Mouse (Mus musculus): ENCODE data around the gene Dnase1l2. TPM values are rescaled to one million over a fixed set of nuclear protein-coding genes. Genes with fewer than 3 reads are reported as not detected.

The Dnase1l2 gene
- polyA plus RNA-seq, 1 experiment from 2014 or later: 9.5 TPM

DNA sequence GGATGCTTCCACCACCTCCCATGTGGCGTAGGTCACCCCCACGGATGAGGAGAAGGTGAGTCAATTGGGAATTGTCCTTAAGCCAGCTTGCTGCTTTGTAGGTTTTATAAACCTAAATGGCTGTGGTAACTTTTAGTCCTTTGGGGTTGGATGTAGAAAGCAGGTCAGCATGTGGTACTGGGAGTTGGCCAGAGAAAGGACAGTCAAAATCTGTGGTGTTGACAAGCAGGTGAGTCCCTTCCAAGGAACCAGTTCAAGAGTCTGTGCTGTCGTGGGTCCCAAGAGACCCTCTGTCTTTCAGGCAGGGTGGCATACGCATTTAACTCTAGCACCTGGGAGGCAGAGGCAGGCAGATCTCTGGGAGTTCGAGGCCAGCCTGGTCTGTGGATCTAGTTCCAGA is 18.4 kb downstream of the Dnase1l2 start:
- no peak overlapping the region for H3K4me2 ChIP-seq (ENCODE audit: low read length)
- no peaks in the 10 kb centered on the region for H3K9me3 ChIP-seq (ENCODE audit: control insufficient read depth, low read length)
- ATAC-seq: no peak
- H3K36me3 ChIP-seq (ENCODE audit: control insufficient read depth, insufficient read depth): peaks cover 34% of the 10 kb centered on the region
- peaks cover 12% of the 10 kb centered on the region for H3K4me1 ChIP-seq (replicated peaks; ENCODE audit: control insufficient read depth, insufficient read depth, low read length)
- H3K4me3 ChIP-seq (replicated peaks; ENCODE audit: low read length): no peak overlapping the region
- 95% methylated on average over 5 of the region's 5 CpGs for WGBS
- H3K27me3 ChIP-seq (replicated peaks; ENCODE audit: control insufficient read depth, insufficient read depth, low read length): no peaks in the 10 kb centered on the region
- H3K9ac ChIP-seq (replicated peaks; ENCODE audit: low read depth, low read length): no peak overlapping the region
- H3K27ac ChIP-seq (ENCODE audit: low read length): no peak overlapping the region

DNA sequence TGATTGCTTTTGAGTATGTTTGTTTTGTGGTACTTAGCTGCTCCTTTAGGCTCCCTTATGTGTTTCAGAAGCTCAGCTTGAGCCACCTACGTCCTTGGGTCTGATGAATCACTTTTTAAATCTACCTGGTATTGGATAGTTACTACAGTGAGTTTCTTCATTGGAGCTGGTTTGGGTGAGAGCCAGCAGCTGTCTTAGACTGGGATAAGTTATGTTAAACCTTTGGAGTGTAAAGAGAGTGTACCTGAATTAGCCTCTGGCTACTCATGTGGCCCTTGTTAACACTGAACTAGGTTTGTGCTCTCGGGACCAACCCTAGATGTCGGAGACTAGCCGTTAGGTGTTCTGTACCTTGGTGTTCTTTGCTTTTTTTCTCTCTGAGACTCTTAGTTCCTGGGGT is 19.8 kb downstream of the Dnase1l2 start:
- 92% methylated on average over 4 of the region's 4 CpGs for WGBS
- no peak overlapping the region for H3K4me2 ChIP-seq (ENCODE audit: low read length)
- no peaks in the 10 kb centered on the region for H3K9me3 ChIP-seq (ENCODE audit: control insufficient read depth, low read length)
- no peak overlapping the region for H3K4me3 ChIP-seq (replicated peaks; ENCODE audit: low read length)
- no peak overlapping the region for H3K9ac ChIP-seq (replicated peaks; ENCODE audit: low read depth, low read length)
- H3K4me1 ChIP-seq (replicated peaks; ENCODE audit: control insufficient read depth, insufficient read depth, low read length): peaks cover 12% of the 10 kb centered on the region
- H3K27me3 ChIP-seq (replicated peaks; ENCODE audit: control insufficient read depth, insufficient read depth, low read length): no peaks in the 10 kb centered on the region
- peaks cover 44% of the 10 kb centered on the region for H3K36me3 ChIP-seq (ENCODE audit: control insufficient read depth, insufficient read depth)
- H3K27ac ChIP-seq (ENCODE audit: low read length): no peak overlapping the region
- no peak for ATAC-seq

DNA sequence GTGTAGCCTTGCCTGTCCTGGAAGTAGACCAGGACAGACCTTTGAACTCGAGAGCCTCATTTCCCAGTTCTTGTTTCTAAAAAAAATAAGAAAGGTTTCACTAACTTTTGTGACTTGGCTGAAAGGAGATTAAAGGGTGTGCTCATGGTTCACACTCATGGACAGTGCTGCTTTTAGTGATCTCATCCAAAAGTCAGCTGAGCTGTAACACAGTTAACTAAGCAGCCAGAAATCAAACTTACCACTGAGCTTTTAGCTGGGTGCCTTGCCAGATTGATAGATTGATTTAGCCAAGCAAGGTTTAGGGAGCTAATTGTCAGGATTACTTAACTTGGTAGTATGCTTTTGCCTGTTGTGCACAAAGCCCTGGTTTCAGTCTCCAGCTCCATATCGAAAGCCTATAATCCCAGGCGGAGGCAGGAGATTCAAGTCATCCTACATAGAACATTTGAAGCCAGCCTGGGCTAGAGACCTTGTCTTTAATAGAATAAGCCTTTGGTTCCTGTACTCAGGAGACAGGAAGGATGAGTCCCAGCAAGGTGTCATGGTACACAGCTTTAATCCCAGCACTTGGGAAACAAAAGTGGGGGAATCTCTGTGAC is 26.8 kb downstream of the Dnase1l2 start:
- WGBS: 84% methylated on average over 3 of the region's 3 CpGs
- no peak overlapping the region for H3K27ac ChIP-seq (ENCODE audit: low read length)
- H3K36me3 ChIP-seq (ENCODE audit: control insufficient read depth, insufficient read depth): peaks cover 27% of the 10 kb centered on the region
- H3K4me1 ChIP-seq (replicated peaks; ENCODE audit: control insufficient read depth, insufficient read depth, low read length): peaks cover 30% of the 10 kb centered on the region
- no peaks in the 10 kb centered on the region for H3K27me3 ChIP-seq (replicated peaks; ENCODE audit: control insufficient read depth, insufficient read depth, low read length)
- H3K9ac ChIP-seq (replicated peaks; ENCODE audit: low read depth, low read length): no peak overlapping the region
- peak overlapping the region; percentile 97 for H3K4me2 ChIP-seq (ENCODE audit: low read length)
- H3K9me3 ChIP-seq (ENCODE audit: control insufficient read depth, low read length): no peaks in the 10 kb centered on the region
- ATAC-seq: no peak
- no peak overlapping the region for H3K4me3 ChIP-seq (replicated peaks; ENCODE audit: low read length)

DNA sequence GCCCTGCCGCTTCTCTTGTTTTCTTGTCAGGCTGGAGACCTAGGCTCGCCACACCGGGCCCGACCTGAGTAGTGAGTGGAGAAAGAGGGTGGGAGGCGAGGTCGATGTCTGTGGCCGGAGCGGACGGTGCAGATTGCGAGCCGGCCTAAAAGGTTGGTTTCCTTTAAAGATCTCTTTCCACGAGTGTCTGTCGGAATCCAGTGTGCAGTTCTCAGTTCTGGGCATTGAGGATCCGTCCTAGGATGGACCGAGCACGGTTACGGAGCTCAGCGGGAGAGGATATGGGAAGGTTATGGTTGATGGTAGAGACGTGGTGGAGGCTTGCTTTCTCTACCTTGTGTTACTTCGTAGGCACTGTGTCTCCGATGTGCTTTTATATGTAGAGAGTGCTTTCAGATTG is 27.9 kb downstream of the Dnase1l2 start:
- H3K9ac ChIP-seq (replicated peaks; ENCODE audit: low read depth, low read length): peak overlapping the region; percentile 74
- H3K27ac ChIP-seq (ENCODE audit: low read length): peak overlapping the region; percentile 82
- no peaks in the 10 kb centered on the region for H3K9me3 ChIP-seq (ENCODE audit: control insufficient read depth, low read length)
- peak overlapping the region; percentile 95 for H3K4me3 ChIP-seq (replicated peaks; ENCODE audit: low read length)
- peaks cover 19% of the 10 kb centered on the region for H3K36me3 ChIP-seq (ENCODE audit: control insufficient read depth, insufficient read depth)
- peak overlapping the region; percentile 97 for H3K4me2 ChIP-seq (ENCODE audit: low read length)
- 0% methylated on average over 21 of the region's 21 CpGs for WGBS
- no peaks in the 10 kb centered on the region for H3K27me3 ChIP-seq (replicated peaks; ENCODE audit: control insufficient read depth, insufficient read depth, low read length)
- peaks cover 30% of the 10 kb centered on the region for H3K4me1 ChIP-seq (replicated peaks; ENCODE audit: control insufficient read depth, insufficient read depth, low read length)
- ATAC-seq: no peak

DNA sequence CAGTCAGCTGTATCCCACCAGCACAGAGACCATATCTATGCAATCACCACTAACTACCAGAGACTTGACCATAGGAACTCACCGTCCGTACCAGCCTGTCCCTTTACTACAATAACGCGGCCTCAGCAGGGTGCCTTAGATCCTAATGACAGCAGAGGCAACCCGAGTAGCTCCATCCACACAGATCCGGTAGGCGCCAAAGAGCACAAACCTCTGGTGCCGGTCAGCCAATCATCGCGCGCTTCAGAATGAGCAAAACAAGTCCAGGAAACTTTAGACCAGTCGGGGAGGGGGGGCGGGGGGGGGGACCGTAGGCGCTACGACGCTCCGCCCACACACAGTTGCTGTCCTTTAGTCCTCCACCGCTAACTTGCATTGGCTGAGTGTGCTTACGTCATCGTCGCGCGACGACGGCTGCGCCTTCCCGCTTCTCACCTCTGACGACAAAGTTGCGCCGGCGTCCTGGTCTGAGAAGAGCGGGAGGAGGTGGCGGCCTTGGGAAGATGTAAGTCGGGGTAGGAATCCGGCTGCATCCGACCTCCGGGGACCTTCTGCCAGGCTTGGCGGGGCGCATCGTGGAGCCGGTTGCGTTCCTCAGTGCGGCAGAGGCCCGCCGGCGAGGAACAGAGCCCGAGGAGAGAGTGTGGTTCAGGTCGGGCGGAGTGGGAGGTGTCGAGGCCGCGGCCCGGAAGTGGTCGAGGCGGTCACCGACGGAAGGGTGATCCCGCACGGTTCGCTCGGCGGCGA is 28.5 kb downstream of the Dnase1l2 start, which contains the start of gene Rnps1:
Gene Rnps1 (plus strand): TSS at position 336 of the 747 bp plus-strand sequence.
- Histone ChIP-seq H3K4me2 (ENCODE audit: low read length) (peak within 1 kb of the TSS; percentile 97), H3K9me3 (ENCODE audit: control insufficient read depth, low read length) (no peaks in the 10 kb centered on the region), H3K27me3 (replicated peaks; ENCODE audit: control insufficient read depth, insufficient read depth, low read length) (no peaks in the 10 kb centered on the region), H3K9ac (replicated peaks; ENCODE audit: low read depth, low read length) (peak within 1 kb of the TSS; percentile 74), H3K36me3 (ENCODE audit: control insufficient read depth, insufficient read depth) (peaks cover 13% of the 10 kb centered on the region), H3K4me1 (replicated peaks; ENCODE audit: control insufficient read depth, insufficient read depth, low read length) (peaks cover 30% of the 10 kb centered on the region), H3K27ac (ENCODE audit: low read length) (peak within 1 kb of the TSS; percentile 82), H3K4me3 (replicated peaks; ENCODE audit: low read length) (peak within 1 kb of the TSS; percentile 95)
- peak; percentile 97 for ATAC-seq
- under 1% methylated on average over 63 of the region's 64 CpGs for WGBS

DNA sequence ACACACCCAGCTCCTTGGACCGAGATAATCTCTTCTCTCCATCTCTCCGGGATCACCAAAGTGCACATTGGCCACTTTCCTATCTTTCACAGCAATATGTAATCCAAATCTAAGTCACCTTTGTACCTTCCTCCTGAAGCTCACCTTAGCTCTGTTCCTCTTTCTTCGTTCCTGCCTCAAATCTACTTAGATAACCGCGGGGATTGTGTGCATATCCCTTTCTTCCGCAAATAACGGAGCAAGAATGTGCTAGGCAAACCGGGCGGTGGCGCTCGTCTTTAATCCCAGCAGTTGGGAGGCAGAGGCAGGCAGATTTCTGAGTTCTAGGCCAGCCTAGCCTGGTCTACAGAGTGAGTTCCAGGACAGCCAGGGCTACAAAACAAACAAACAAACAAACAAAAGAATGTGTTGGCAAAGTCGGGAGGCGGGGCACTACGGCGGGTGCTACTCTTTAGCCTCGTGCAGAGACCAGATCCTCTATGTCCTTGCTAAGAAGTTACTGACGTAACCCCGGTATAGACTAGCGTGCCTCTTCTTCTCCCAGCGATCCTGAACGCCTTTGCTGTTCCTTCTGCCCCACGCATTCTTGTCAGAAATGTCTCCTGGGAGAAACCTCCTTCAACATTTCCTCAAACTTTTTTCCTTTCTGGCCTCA is 29.2 kb downstream of the Dnase1l2 start:
- Histone ChIP-seq H3K4me1 (replicated peaks; ENCODE audit: control insufficient read depth, insufficient read depth, low read length) (peaks cover 30% of the 10 kb centered on the region), H3K36me3 (ENCODE audit: control insufficient read depth, insufficient read depth) (peaks cover 13% of the 10 kb centered on the region), H3K9ac (replicated peaks; ENCODE audit: low read depth, low read length) (peak overlapping the region; percentile 30), H3K27me3 (replicated peaks; ENCODE audit: control insufficient read depth, insufficient read depth, low read length) (no peaks in the 10 kb centered on the region), H3K4me3 (replicated peaks; ENCODE audit: low read length) (peak overlapping the region; percentile 95), H3K9me3 (ENCODE audit: control insufficient read depth, low read length) (no peaks in the 10 kb centered on the region), H3K4me2 (ENCODE audit: low read length) (peak overlapping the region; percentile 57), H3K27ac (ENCODE audit: low read length) (peak overlapping the region; percentile 11; the same call in 1 of the 2 replicates)
- ATAC-seq: peak; percentile 21
- WGBS: 31% methylated on average over 22 of the region's 22 CpGs

DNA sequence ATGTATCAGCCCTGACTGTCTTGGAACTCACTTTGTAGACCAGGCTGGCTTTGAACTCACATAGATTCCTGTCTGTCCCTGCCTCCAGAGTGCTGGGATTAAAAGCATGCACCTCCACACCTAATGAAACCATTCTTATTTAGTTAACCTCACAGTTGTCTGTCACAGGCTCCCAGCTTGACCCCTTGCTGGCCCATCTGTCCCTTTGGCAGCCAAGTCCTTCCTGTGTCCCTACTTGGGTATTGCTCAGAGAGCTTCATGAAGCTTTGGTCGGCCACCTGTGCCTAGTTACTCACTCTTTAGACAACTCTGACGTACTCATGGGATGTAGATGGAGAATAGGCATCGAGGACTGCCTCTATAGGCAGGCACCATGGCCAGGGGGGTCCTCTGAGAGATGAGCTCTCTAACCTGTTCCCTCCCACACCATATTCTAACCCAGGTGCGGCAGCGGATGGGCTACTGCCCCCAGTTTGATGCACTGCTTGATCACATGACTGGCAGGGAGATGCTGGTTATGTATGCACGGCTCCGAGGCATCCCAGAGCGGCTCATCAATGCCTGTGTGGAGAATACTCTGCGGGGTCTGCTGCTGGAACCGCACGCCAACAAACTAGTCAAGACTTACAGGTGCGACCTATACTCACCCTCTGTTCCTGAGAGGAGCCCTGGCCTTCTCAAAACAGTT is 35.6 kb downstream of the Dnase1l2 start:
- WGBS: 85% methylated on average over 12 of the region's 12 CpGs
- H3K36me3 ChIP-seq (ENCODE audit: control insufficient read depth, insufficient read depth): peaks cover 29% of the 10 kb centered on the region
- no peaks in the 10 kb centered on the region for H3K4me1 ChIP-seq (replicated peaks; ENCODE audit: control insufficient read depth, insufficient read depth, low read length)

DNA sequence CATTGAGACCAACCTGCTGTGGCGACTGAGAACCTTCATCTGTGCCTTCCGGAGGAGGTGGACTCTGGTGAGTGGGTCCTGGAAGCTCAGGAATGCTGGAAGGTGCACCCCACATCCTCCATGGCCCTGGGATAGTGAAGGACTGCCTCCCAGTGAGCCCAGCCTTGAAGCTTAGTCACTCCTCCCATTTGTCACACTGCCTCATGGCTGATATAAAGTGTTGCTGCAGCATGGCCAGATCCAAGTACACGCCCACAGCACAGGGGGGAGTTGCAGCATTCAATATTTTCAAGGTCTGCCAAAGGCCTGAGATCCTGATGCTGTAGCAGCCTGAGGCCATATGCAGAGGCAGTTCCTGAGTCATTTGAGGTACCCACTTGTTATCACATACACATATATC is 40.5 kb downstream of the Dnase1l2 start:
- Histone ChIP-seq H3K4me3 (replicated peaks; ENCODE audit: low read length) (no peak overlapping the region), H3K27me3 (replicated peaks; ENCODE audit: control insufficient read depth, insufficient read depth, low read length) (no peaks in the 10 kb centered on the region), H3K9me3 (ENCODE audit: control insufficient read depth, low read length) (no peaks in the 10 kb centered on the region), H3K4me1 (replicated peaks; ENCODE audit: control insufficient read depth, insufficient read depth, low read length) (no peaks in the 10 kb centered on the region), H3K4me2 (ENCODE audit: low read length) (no peak overlapping the region), H3K36me3 (ENCODE audit: control insufficient read depth, insufficient read depth) (peaks cover 32% of the 10 kb centered on the region), H3K27ac (ENCODE audit: low read length) (no peak overlapping the region), H3K9ac (replicated peaks; ENCODE audit: low read depth, low read length) (no peak overlapping the region)
- WGBS: 88% methylated on average over 3 of the region's 3 CpGs
- ATAC-seq: no peak

More for the DNA sequence above, 35.6 kb downstream of the Dnase1l2 start:
- no peak overlapping the region for H3K27ac ChIP-seq (ENCODE audit: low read length)
- no peaks in the 10 kb centered on the region for H3K27me3 ChIP-seq (replicated peaks; ENCODE audit: control insufficient read depth, insufficient read depth, low read length)
- H3K4me3 ChIP-seq (replicated peaks; ENCODE audit: low read length): no peak overlapping the region
- no peak overlapping the region for H3K9ac ChIP-seq (replicated peaks; ENCODE audit: low read depth, low read length)
- no peak overlapping the region for H3K4me2 ChIP-seq (ENCODE audit: low read length)
- no peak for ATAC-seq
- H3K9me3 ChIP-seq (ENCODE audit: control insufficient read depth, low read length): no peaks in the 10 kb centered on the region

DNA sequence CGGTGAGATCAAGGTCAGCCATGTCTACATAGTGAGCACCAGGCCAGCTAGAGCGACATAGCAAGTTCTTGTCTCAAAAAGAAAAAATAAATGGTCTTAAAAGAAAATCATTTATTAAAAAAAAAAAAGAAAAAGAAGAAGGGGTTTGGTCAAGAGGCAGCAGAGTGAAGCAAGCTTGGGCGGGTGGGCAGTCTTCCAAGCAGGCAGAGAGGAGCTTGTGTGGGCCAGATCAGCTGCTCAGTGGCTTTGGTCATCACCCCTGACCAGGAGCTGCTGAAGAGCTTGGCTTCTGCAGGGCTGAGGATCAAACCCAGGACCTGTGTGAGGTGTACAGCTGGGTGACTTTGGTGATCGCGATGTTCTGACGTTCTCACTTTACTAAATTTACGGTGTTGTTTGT is 48.4 kb downstream of the Dnase1l2 start:
- Histone ChIP-seq H3K27ac (ENCODE audit: low read length) (no peak overlapping the region), H3K36me3 (ENCODE audit: control insufficient read depth, insufficient read depth) (peaks cover 2% of the 10 kb centered on the region; the same call in 1 of the 2 replicates), H3K27me3 (replicated peaks; ENCODE audit: control insufficient read depth, insufficient read depth, low read length) (no peaks in the 10 kb centered on the region), H3K4me2 (ENCODE audit: low read length) (no peak overlapping the region), H3K4me3 (replicated peaks; ENCODE audit: low read length) (no peak overlapping the region), H3K9ac (replicated peaks; ENCODE audit: low read depth, low read length) (no peak overlapping the region), H3K9me3 (ENCODE audit: control insufficient read depth, low read length) (no peaks in the 10 kb centered on the region), H3K4me1 (replicated peaks; ENCODE audit: control insufficient read depth, insufficient read depth, low read length) (no peaks in the 10 kb centered on the region)
- WGBS: 87% methylated on average over 7 of the region's 7 CpGs
- no peak for ATAC-seq
